In the genomic region with DNA sequence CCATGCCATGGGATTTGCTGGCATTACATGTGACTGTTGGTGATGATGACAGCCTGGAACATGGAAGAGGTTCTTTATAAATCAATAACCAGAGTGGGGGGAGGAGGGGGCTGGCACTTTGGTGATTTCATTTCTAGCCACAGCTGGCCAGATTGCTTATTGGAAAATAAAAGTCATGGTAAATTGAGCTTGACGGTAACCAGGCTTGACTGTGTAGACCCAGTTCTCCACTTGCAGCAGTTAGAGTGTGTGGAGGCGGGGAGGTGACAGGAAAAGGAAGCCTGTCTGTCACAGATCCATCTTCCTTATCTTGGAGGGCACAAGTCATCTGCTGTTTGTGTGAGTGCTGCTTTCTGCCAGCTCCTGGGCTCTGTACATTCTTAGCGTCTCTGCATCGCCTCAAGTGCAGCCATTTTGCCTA, we compare ENCODE assay signal across 9 mouse cellular contexts.
A peak's percentile ranks its signal among the peaks of the same experiment; 100 is the strongest.
DNase-seq lines count a peak whose midpoint lies in the region; ATAC-seq and TF ChIP-seq lines count a peak whose summit lies in the region.
"Had no signal": no experiment of that assay in that cellular context is flagged by ENCODE, and none has a peak within 500 bp of the region (broad histone marks: within the 10 kb centered on the region; RNA-seq: fewer than 3 reads in every experiment).

No protein-coding gene starts in this region.

- no peak overlapping the region; the same call in 1 of the 2 replicates for H3K27ac ChIP-seq in kidney, embryonic 14.5 days (ENCODE audit: low read depth, low read length)
- no peak overlapping the region for H3K27ac ChIP-seq in embryonic facial prominence, embryonic 10.5 days (replicated peaks)
- H3K27ac ChIP-seq in cerebellum, adult 2 months (ENCODE audit: insufficient read depth, low read length): no peak overlapping the region
- H3K27ac ChIP-seq: limb, embryonic 12.5 days had no signal

- TF ChIP-seq CTCF in cerebellum, adult 2 months (IDR thresholded peaks at IDR 0.05; ENCODE audit: borderline replicate concordance, insufficient read depth, low read depth, low read length): no peak

- H3K9ac ChIP-seq in kidney, embryonic 14.5 days (ENCODE audit: low read depth, low read length): no peak overlapping the region
- H3K9ac ChIP-seq: limb, embryonic 12.5 days had no signal

- H3K4me1 ChIP-seq in kidney, embryonic 14.5 days (ENCODE audit: control insufficient read depth, insufficient read depth, low read length): peaks cover 14% of the 10 kb centered on the region
- H3K4me1 ChIP-seq in embryonic facial prominence, embryonic 10.5 days: peaks cover 55% of the 10 kb centered on the region
- peaks cover 14% of the 10 kb centered on the region; the same call in 1 of the 2 replicates for H3K4me1 ChIP-seq in cerebellum, adult 2 months (ENCODE audit: control insufficient read depth, insufficient read depth, low read length)

- H3K27me3 ChIP-seq in kidney, embryonic 14.5 days (ENCODE audit: control insufficient read depth, insufficient read depth, low read length): no peaks in the 10 kb centered on the region
- H3K27me3 ChIP-seq in embryonic facial prominence, embryonic 10.5 days (replicated peaks; ENCODE audit: low read depth, poor library complexity, severe bottlenecking): no peaks in the 10 kb centered on the region
- H3K27me3 ChIP-seq in cerebellum, adult 2 months (ENCODE audit: control insufficient read depth, insufficient read depth, low read length): no peaks in the 10 kb centered on the region

- H3K36me3 ChIP-seq in kidney, embryonic 14.5 days (ENCODE audit: control insufficient read depth, insufficient read depth, low read length): no peaks in the 10 kb centered on the region
- no peaks in the 10 kb centered on the region for H3K36me3 ChIP-seq in embryonic facial prominence, embryonic 10.5 days (replicated peaks)
- H3K36me3 ChIP-seq: limb, embryonic 12.5 days had no signal

- no peak for DNase-seq in kidney, postnatal 10 days
- DNase-seq in MN1 (ENCODE audit: low spot score): peak; percentile 94
- DNase-seq in embryonic facial prominence, embryonic 10.5 days (ENCODE audit: low spot score): no peak
- DNase-seq in cerebellum, adult 2 months: no peak
- no peak for DNase-seq in spleen, adult 12 weeks (ENCODE audit: low spot score)

- TF ChIP-seq POLR2A in cerebellum, adult 2 months (IDR thresholded peaks at IDR 0.05; ENCODE audit: borderline replicate concordance, insufficient read depth, low read length): no peak

- no peak overlapping the region for H3K4me2 ChIP-seq in kidney, embryonic 14.5 days (replicated peaks; ENCODE audit: low read depth, low read length)
- H3K4me2 ChIP-seq: limb, embryonic 12.5 days had no signal

- no peak overlapping the region for H3K4me3 ChIP-seq in kidney, embryonic 14.5 days (ENCODE audit: low read length)
- H3K4me3 ChIP-seq in embryonic facial prominence, embryonic 10.5 days: no peak overlapping the region
- no peak overlapping the region for H3K4me3 ChIP-seq in cerebellum, adult 2 months (replicated peaks; ENCODE audit: insufficient read depth, low read depth, low read length)
- H3K4me3 ChIP-seq: limb, embryonic 12.5 days had no signal

- ATAC-seq in kidney, embryonic 14.5 days (ENCODE audit: low FRiP score, low TSS enrichment): peak; percentile 44; the same call in 1 of the 2 replicates
- ATAC-seq in inflammation-experienced regulatory T-cells, adult 6 months: peak; percentile 19
- ATAC-seq in megakaryocyte progenitor cell, adult 5-6 weeks (replicated peaks; ENCODE audit: poor library complexity): peak; percentile 88

- peaks cover 6% of the 10 kb centered on the region; the same call in 1 of the 2 replicates for H3K9me3 ChIP-seq in kidney, embryonic 14.5 days (ENCODE audit: control insufficient read depth, low read length)
- H3K9me3 ChIP-seq in embryonic facial prominence, embryonic 10.5 days: no peaks in the 10 kb centered on the region

- 43% methylated on average over 4 of the region's 4 CpGs for WGBS in kidney, embryonic 14.5 days
- WGBS in embryonic facial prominence, embryonic 10.5 days: 78% methylated on average over 4 of the region's 4 CpGs
- WGBS in cerebellum, adult 2 months: 94% methylated on average over 4 of the region's 4 CpGs

Comparison
In these comparisons a context has a peak if more than half of its experiments do, and no peak if none do; other contexts are left out.
1. ATAC-seq: peak in every context shown above with its lines; median percentile 88 in megakaryocyte progenitor cell, adult 5-6 weeks; 44 in kidney, embryonic 14.5 days; 19 in inflammation-experienced regulatory T-cells, adult 6 months.